Mouse (Mus musculus): ENCODE measurements at regions not wholly inside any gene's neighbourhood (a gene's known extent, or its start where the extent isn't known, plus 50 kb on each side); places are given as distances from the start of the nearest gene placed in this dataset.

- TF ChIP-seq CTCF (IDR thresholded peaks at IDR 0.05; ENCODE audit: control insufficient read depth, insufficient read depth, low read length) (no peak), POLR2A (IDR thresholded peaks at IDR 0.05; ENCODE audit: borderline replicate concordance, control insufficient read depth, low read depth, low read length) (no peak)
These were observed 93.1 kb upstream of the Trpm1 start for GRCm38 (mm10) chr7:64060582-64060981.

Data from bone marrow, adult 2 months (tissue).